Mouse (Mus musculus) CD4-positive helper T cell, adult 2 months (primary cell): ENCODE measurements at regions not wholly inside any gene's neighbourhood (a gene's known extent, or its start where the extent isn't known, plus 50 kb on each side); places are given as distances from the start of the nearest gene placed in this dataset.
"Not testable (repeated sequence)": the region's sequence is repeated elsewhere in the genome, so short reads cannot be mapped to it uniquely, and the experiment has no call there.

Experiments
- DNase-seq: peaks from one replicate; pipeline ENCODE4 v3.0.0-alpha.2; 2012; ENCODE audit warnings: low read depth, missing footprints, low spot score

GRCm38 (mm10) chr13:4858341-4858740 is 249.4 kb upstream of the Akr1e1 start:
- DNase-seq: no peak

- DNase-seq: not testable (repeated sequence)
Measured at GRCm38 (mm10) chr13:4839481-4839880, 230.5 kb upstream of the Akr1e1 start.

- no peak for DNase-seq
Measured at GRCm38 (mm10) chr13:4826756-4827155, 217.8 kb upstream of the Akr1e1 start.

- not testable (repeated sequence) for DNase-seq
Measured at GRCm38 (mm10) chr13:4825749-4826148, 216.8 kb upstream of the Akr1e1 start.

- no peak for DNase-seq
Measured at GRCm38 (mm10) chr13:4806876-4807275, 197.9 kb upstream of the Akr1e1 start.

GRCm38 (mm10) chr13:4800666-4801065 is 191.7 kb upstream of the Akr1e1 start:
- DNase-seq: no peak

- DNase-seq: no peak
Measured at GRCm38 (mm10) chr13:4791139-4791538, 182.2 kb upstream of the Akr1e1 start.

GRCm38 (mm10) chr13:4790414-4790813 is 181.4 kb upstream of the Akr1e1 start:
- no peak for DNase-seq

- no peak for DNase-seq
Measured at GRCm38 (mm10) chr13:4783290-4783689, 174.3 kb upstream of the Akr1e1 start.

GRCm38 (mm10) chr13:4778264-4778823 is 169.4 kb upstream of the Akr1e1 start:
- not testable (repeated sequence) for DNase-seq

- DNase-seq: peak; percentile 4
Measured at GRCm38 (mm10) chr13:4776855-4777254, 167.9 kb upstream of the Akr1e1 start.

GRCm38 (mm10) chr13:4772324-4772723 is 163.3 kb upstream of the Akr1e1 start:
- DNase-seq: no peak

- DNase-seq: peak; percentile 64
Measured at GRCm38 (mm10) chr13:4771120-4772075, 162.4 kb upstream of the Akr1e1 start.

- no peak for DNase-seq
Measured at GRCm38 (mm10) chr13:4759965-4760364, 151.0 kb upstream of the Akr1e1 start.

GRCm38 (mm10) chr13:4756529-4756928 is 147.6 kb upstream of the Akr1e1 start:
- no peak for DNase-seq

GRCm38 (mm10) chr13:4742930-4743329 is 134.0 kb upstream of the Akr1e1 start:
- DNase-seq: no peak

- DNase-seq: not testable (repeated sequence)
Measured at GRCm38 (mm10) chr13:4716299-4716698, 107.3 kb upstream of the Akr1e1 start.

GRCm38 (mm10) chr13:4714724-4715123 is 105.8 kb upstream of the Akr1e1 start:
- no peak for DNase-seq

GRCm38 (mm10) chr13:4712698-4713097 is 103.7 kb upstream of the Akr1e1 start:
- no peak for DNase-seq

- not testable (repeated sequence) for DNase-seq
Measured at GRCm38 (mm10) chr13:4699591-4699990, 90.6 kb upstream of the Akr1e1 start.

- peak; percentile 16 for DNase-seq
Measured at GRCm38 (mm10) chr13:4666375-4667140, 57.6 kb upstream of the Akr1e1 start.

GRCm38 (mm10) chr13:4663390-4663789 is 54.4 kb upstream of the Akr1e1 start:
- DNase-seq: no peak
